Mouse (Mus musculus) cerebellum, adult 9-11 months (tissue): ENCODE results near the gene Acer2.

Experiments used
- DNase-seq: peaks from one replicate; pipeline ENCODE4 v3.0.0; 2022

The Acer2 gene

GRCm38 (mm10) chr4:86897411-86897810 lies 23.2 kb downstream of the Acer2 start:
- DNase-seq = no peak

GRCm38 (mm10) chr4:86898791-86899474 lies 24.7 kb downstream of the Acer2 start:
- no peak for DNase-seq

- DNase-seq = no peak
These were observed 28.2 kb downstream of the Acer2 start for GRCm38 (mm10) chr4:86902351-86902750.

GRCm38 (mm10) chr4:86904969-86905368 lies 30.8 kb downstream of the Acer2 start:
- no peak for DNase-seq

- DNase-seq = no peak
These were observed 31.7 kb downstream of the Acer2 start for GRCm38 (mm10) chr4:86905869-86906268.

- DNase-seq = no peak
These were observed 37.6 kb downstream of the Acer2 start for GRCm38 (mm10) chr4:86911576-86912341.

- no peak for DNase-seq
These were observed 38.6 kb downstream of the Acer2 start for GRCm38 (mm10) chr4:86912757-86913156.

GRCm38 (mm10) chr4:86916062-86916461 lies 41.9 kb downstream of the Acer2 start:
- DNase-seq = no peak

GRCm38 (mm10) chr4:86923476-86924055 lies 49.4 kb downstream of the Acer2 start:
- DNase-seq = no peak

GRCm38 (mm10) chr4:86924804-86925458 lies 50.7 kb downstream of the Acer2 start:
- peak; percentile 52 for DNase-seq

GRCm38 (mm10) chr4:86926997-86927396 lies 52.8 kb downstream of the Acer2 start:
- no peak for DNase-seq

GRCm38 (mm10) chr4:86930101-86930635 lies 56.0 kb downstream of the Acer2 start:
- no peak for DNase-seq

GRCm38 (mm10) chr4:86930636-86931456 lies 56.6 kb downstream of the Acer2 start:
- peak; percentile 46 for DNase-seq

GRCm38 (mm10) chr4:86933026-86933425 lies 58.8 kb downstream of the Acer2 start:
- DNase-seq = no peak

- DNase-seq = no peak
These were observed 62.0 kb downstream of the Acer2 start for GRCm38 (mm10) chr4:86936217-86936616.

- no peak for DNase-seq
These were observed 62.5 kb downstream of the Acer2 start for GRCm38 (mm10) chr4:86936706-86937105.

- no peak for DNase-seq
These were observed 68.5 kb downstream of the Acer2 start for GRCm38 (mm10) chr4:86942656-86943055.

GRCm38 (mm10) chr4:86943296-86943695 lies 69.1 kb downstream of the Acer2 start:
- no peak for DNase-seq

GRCm38 (mm10) chr4:86948794-86949193 lies 74.6 kb downstream of the Acer2 start:
- no peak for DNase-seq

GRCm38 (mm10) chr4:86953519-86953918 lies 79.3 kb downstream of the Acer2 start:
- no peak for DNase-seq

- no peak for DNase-seq
These were observed 81.3 kb downstream of the Acer2 start for GRCm38 (mm10) chr4:86955448-86955847.
